Mouse (Mus musculus): ENCODE data around the gene Skida1. TPM values are rescaled to one million over a fixed set of nuclear protein-coding genes. Genes with fewer than 3 reads are reported as not detected.

Skida1 gene
- polyA plus RNA-seq, 2 experiments: 0.27 to 0.60 TPM

- peak; percentile 98 for TF ChIP-seq CTCF (IDR thresholded peaks at IDR 0.05; ENCODE audit: low read depth)
- no peak for TF ChIP-seq EP300 (IDR thresholded peaks at IDR 0.05; ENCODE audit: low read depth)
- Histone ChIP-seq H3K9me3 (ENCODE audit: control insufficient read depth, low read length) (no peaks in the 10 kb centered on the region), H3K36me3 (replicated peaks; ENCODE audit: control insufficient read depth, insufficient read depth, low read depth) (no peaks in the 10 kb centered on the region), H3K4me2 (ENCODE audit: low read depth) (peak overlapping the region; percentile 81), H3K27ac (peak overlapping the region; percentile 0), H3K27me3 (ENCODE audit: control insufficient read depth, insufficient read depth, low read length) (peaks cover 70% of the 10 kb centered on the region), H3K4me3 (ENCODE audit: insufficient read depth in 1 of 2, low read depth in 2 of 2, low read length in 2 of 2) (peak overlapping the region; percentile 43 to 57), H3K9ac (replicated peaks) (peak overlapping the region; percentile 55), H3K4me1 (replicated peaks; ENCODE audit: control insufficient read depth in 2 of 2, insufficient read depth in 2 of 2, low read length in 1 of 2) (peaks cover 4 to 7% of the 10 kb centered on the region in 2 experiments)
- DNase-seq (ENCODE audit: low read depth in 3 of 3, low spot score in 3 of 3) (peak; percentile 68 to 81 (median 70)), ATAC-seq (ENCODE audit: insufficient read depth) (peak; percentile 84)
- WGBS (ENCODE audit: insufficient replicate concordance): under 1% methylated on average over 44 of the region's 44 CpGs
Measured at GRCm38 (mm10) chr2:18027448-18028139, 21.3 kb downstream of the Skida1 start.

GRCm38 (mm10) chr2:18026116-18026947, 22.5 kb downstream of the Skida1 start:
- Histone ChIP-seq H3K27me3 (ENCODE audit: control insufficient read depth, insufficient read depth, low read length) (peaks cover 57% of the 10 kb centered on the region), H3K27ac (no peak overlapping the region)
- ATAC-seq (ENCODE audit: insufficient read depth): no peak

DNA sequence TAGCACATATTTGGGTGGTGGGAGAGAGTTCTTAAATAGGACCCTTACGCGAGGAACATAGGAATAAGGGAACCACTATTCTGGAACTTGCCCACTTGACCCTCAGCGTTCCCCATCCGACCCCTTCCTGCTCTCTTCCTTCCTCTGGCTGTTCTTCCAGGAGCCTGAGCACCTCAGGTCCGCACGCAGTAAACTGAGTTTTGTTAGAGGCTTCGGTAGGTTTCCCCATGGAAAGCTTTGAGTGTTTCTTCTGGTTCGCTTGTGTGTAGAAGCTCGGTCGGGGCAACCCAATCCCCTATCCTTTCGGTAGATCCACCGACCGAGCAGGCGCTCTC, 23.1 kb downstream of the Skida1 start:
- no peak for ATAC-seq (ENCODE audit: insufficient read depth)
- Histone ChIP-seq H3K4me3 (ENCODE audit: insufficient read depth in 1 of 2, low read depth in 2 of 2, low read length in 2 of 2) (peak overlapping the region; percentile 36 to 57), H3K9ac (replicated peaks) (peak overlapping the region; percentile 35; the same call in 1 of the 2 replicates), H3K4me1 (replicated peaks; ENCODE audit: control insufficient read depth in 2 of 2, insufficient read depth in 2 of 2, low read length in 1 of 2) (peaks cover 4 to 5% of the 10 kb centered on the region in 2 experiments), H3K27me3 (ENCODE audit: control insufficient read depth, insufficient read depth, low read length) (peaks cover 52% of the 10 kb centered on the region), H3K9me3 (ENCODE audit: control insufficient read depth, low read length) (no peaks in the 10 kb centered on the region), H3K36me3 (replicated peaks; ENCODE audit: control insufficient read depth, insufficient read depth, low read depth) (no peaks in the 10 kb centered on the region), H3K27ac (no peak overlapping the region), H3K4me2 (ENCODE audit: low read depth) (peak overlapping the region; percentile 81)
- no peak for DNase-seq (ENCODE audit: low read depth in 3 of 3, low spot score in 3 of 3)
- TF ChIP-seq CTCF (IDR thresholded peaks at IDR 0.05; ENCODE audit: low read depth): no peak
- TF ChIP-seq EP300 (IDR thresholded peaks at IDR 0.05; ENCODE audit: low read depth): no peak
- WGBS (ENCODE audit: insufficient replicate concordance): 2% methylated on average over 14 of the region's 14 CpGs

More at GRCm38 (mm10) chr2:18026116-18026947, 22.5 kb downstream of the Skida1 start:
- Histone ChIP-seq H3K9ac (replicated peaks) (peak overlapping the region; percentile 35), H3K4me1 (replicated peaks; ENCODE audit: control insufficient read depth in 2 of 2, insufficient read depth in 2 of 2, low read length in 1 of 2) (peaks cover 4 to 5% of the 10 kb centered on the region in 2 experiments), H3K36me3 (replicated peaks; ENCODE audit: control insufficient read depth, insufficient read depth, low read depth) (no peaks in the 10 kb centered on the region), H3K9me3 (ENCODE audit: control insufficient read depth, low read length) (no peaks in the 10 kb centered on the region), H3K4me3 (ENCODE audit: insufficient read depth in 1 of 2, low read depth in 2 of 2, low read length in 2 of 2) (peak overlapping the region; percentile 36 to 57), H3K4me2 (ENCODE audit: low read depth) (peak overlapping the region; percentile 81)
- TF ChIP-seq CTCF (IDR thresholded peaks at IDR 0.05; ENCODE audit: low read depth): no peak
- no peak for TF ChIP-seq EP300 (IDR thresholded peaks at IDR 0.05; ENCODE audit: low read depth)
- no peak for DNase-seq (ENCODE audit: low read depth in 3 of 3, low spot score in 3 of 3)
- WGBS (ENCODE audit: insufficient replicate concordance): under 1% methylated on average over 44 of the region's 44 CpGs

DNA sequence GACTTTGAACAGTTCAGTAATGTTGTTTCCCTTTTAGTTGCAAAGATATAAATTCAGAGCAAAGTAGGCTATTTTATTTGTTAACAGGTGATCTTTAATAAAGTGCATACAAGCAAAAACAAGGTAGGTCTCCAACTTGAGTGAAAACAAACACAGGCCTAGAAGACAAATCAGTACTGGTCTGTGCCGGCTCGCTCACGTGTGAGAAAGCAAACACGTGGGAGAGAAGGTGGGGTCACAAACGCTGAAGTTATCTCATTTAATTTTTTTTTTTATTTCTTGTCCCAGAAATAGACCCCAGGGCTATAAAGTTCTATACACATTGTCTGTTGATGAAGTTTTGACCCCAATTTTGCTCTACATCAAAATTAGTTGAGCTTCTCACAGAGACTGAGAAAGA, 23.7 kb downstream of the Skida1 start:
- ATAC-seq (ENCODE audit: insufficient read depth): no peak
- TF ChIP-seq CTCF (IDR thresholded peaks at IDR 0.05; ENCODE audit: low read depth) (no peak), EP300 (IDR thresholded peaks at IDR 0.05; ENCODE audit: low read depth) (no peak)
- no peak overlapping the region for H3K4me3 ChIP-seq (ENCODE audit: insufficient read depth in 1 of 2, low read depth in 2 of 2, low read length in 2 of 2)

GRCm38 (mm10) chr2:18022886-18023285, 26.0 kb downstream of the Skida1 start:
- Histone ChIP-seq H3K36me3 (replicated peaks; ENCODE audit: control insufficient read depth, insufficient read depth, low read depth) (no peaks in the 10 kb centered on the region), H3K4me1 (replicated peaks; ENCODE audit: control insufficient read depth in 2 of 2, insufficient read depth in 2 of 2, low read length in 1 of 2) (peaks cover 4 to 5% of the 10 kb centered on the region in 2 experiments), H3K9ac (replicated peaks) (no peak overlapping the region), H3K4me3 (ENCODE audit: insufficient read depth in 1 of 2, low read depth in 2 of 2, low read length in 2 of 2) (no peak overlapping the region), H3K27me3 (ENCODE audit: control insufficient read depth, insufficient read depth, low read length) (peaks cover 25% of the 10 kb centered on the region), H3K27ac (no peak overlapping the region), H3K9me3 (ENCODE audit: control insufficient read depth, low read length) (no peaks in the 10 kb centered on the region), H3K4me2 (ENCODE audit: low read depth) (no peak overlapping the region)
- 45% methylated on average over 1 of the region's 1 CpGs for WGBS (ENCODE audit: insufficient replicate concordance)
- TF ChIP-seq EP300 (IDR thresholded peaks at IDR 0.05; ENCODE audit: low read depth): no peak
- no peak for TF ChIP-seq CTCF (IDR thresholded peaks at IDR 0.05; ENCODE audit: low read depth)
- DNase-seq (ENCODE audit: low read depth in 3 of 3, low spot score in 3 of 3) (no peak), ATAC-seq (ENCODE audit: insufficient read depth) (no peak)

More for the DNA sequence above, 23.7 kb downstream of the Skida1 start:
- Histone ChIP-seq H3K27ac (no peak overlapping the region), H3K27me3 (ENCODE audit: control insufficient read depth, insufficient read depth, low read length) (peaks cover 45% of the 10 kb centered on the region), H3K9me3 (ENCODE audit: control insufficient read depth, low read length) (no peaks in the 10 kb centered on the region), H3K4me1 (replicated peaks; ENCODE audit: control insufficient read depth in 2 of 2, insufficient read depth in 2 of 2, low read length in 1 of 2) (peaks cover 4 to 5% of the 10 kb centered on the region in 2 experiments), H3K4me2 (ENCODE audit: low read depth) (peak overlapping the region; percentile 81; the same call in 1 of the 2 replicates), H3K9ac (replicated peaks) (no peak overlapping the region), H3K36me3 (replicated peaks; ENCODE audit: control insufficient read depth, insufficient read depth, low read depth) (no peaks in the 10 kb centered on the region)
- no peak for DNase-seq (ENCODE audit: low read depth in 3 of 3, low spot score in 3 of 3)
- WGBS (ENCODE audit: insufficient replicate concordance): 37% methylated on average over 5 of the region's 5 CpGs

All from liver, embryonic 14.5 days (tissue).